Mouse (Mus musculus) MEL (cell line): ENCODE measurements around the gene Tmem150a.

Experiments used
- CTCF ChIP-seq, 3 experiments: IDR thresholded peaks in 2 of 3; conservative IDR thresholded peaks in 1 of 3; 2 replicates each; pipeline ENCODE4 v1.5.1; 2011 to 2012; ENCODE audit warnings: low read length in 3 of 3, low read depth in 2 of 3, mild to moderate bottlenecking in 2 of 3, improper control_type of control experiment in 1 of 3, inconsistent platforms in 1 of 3, mixed read lengths in 1 of 3, moderate library complexity in 1 of 3; ENCODE audit not compliant: control insufficient read depth in 1 of 3, insufficient read depth in 1 of 3, poor library complexity in 1 of 3, severe bottlenecking in 1 of 3
- EP300 ChIP-seq, 2 experiments: IDR thresholded peaks; 2 replicates each; pipeline ENCODE4 v1.6.1; 2011; ENCODE audit warnings: improper control_type of control experiment in 2 of 2, low read length in 2 of 2, low read depth in 1 of 2, mild to moderate bottlenecking in 1 of 2
- GATA1 ChIP-seq: IDR thresholded peaks from 2 replicates; pipeline ENCODE4 v1.6.1; 2011; ENCODE audit warnings: low read depth, low read length, improper control_type of control experiment
- POLR2A ChIP-seq, 2 experiments: IDR thresholded peaks; 2 replicates each; pipeline ENCODE4 v1.6.1; 2011 to 2012; ENCODE audit warnings: low read length in 2 of 2, mild to moderate bottlenecking in 2 of 2, control low read depth in 1 of 2, improper control_type of control experiment in 1 of 2, low read depth in 1 of 2, moderate library complexity in 1 of 2; ENCODE audit not compliant: control insufficient read depth in 1 of 2, insufficient read depth in 1 of 2, poor library complexity in 1 of 2
- POLR2AphosphoS2 ChIP-seq: IDR thresholded peaks from 2 replicates; pipeline ENCODE4 v1.6.1; 2011; ENCODE audit warnings: low read length, improper control_type of control experiment
- TBP ChIP-seq: IDR thresholded peaks from 2 replicates; pipeline ENCODE4 v1.8.0; 2011; ENCODE audit warnings: low read depth, low read length, improper control_type of control experiment
- ZNF384 ChIP-seq: IDR thresholded peaks from 2 replicates; pipeline ENCODE4 v1.6.1; 2012; ENCODE audit warnings: low read depth, mild to moderate bottlenecking, inconsistent platforms, low read length, improper control_type of control experiment

DNA sequence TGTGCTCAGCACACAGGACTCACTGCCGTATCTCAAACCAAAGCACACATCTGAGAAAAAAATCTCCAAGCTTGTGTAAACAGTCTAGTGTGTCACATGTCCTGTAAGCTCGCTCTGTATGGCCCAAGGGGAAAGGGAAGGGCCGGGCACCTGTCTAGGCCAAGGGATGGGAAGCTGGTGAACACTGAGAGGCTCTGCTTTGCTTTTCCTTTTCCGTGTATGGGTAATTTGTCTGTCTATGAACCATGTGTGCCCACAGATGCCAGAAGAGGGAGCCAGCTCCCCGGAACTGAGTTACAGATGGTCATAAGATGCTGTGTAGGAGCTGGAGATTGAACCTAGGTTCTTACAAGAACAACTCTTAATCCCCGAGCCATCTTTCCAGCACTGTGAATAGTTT is 29.0 kb upstream of the Tmem150a start:
- TF ChIP-seq GATA1 (no peak), ZNF384 (no peak), POLR2A (IDR thresholded peaks at IDR 0.05; ENCODE audit: control insufficient read depth in 1 of 2, insufficient read depth in 1 of 2, low read depth in 1 of 2, low read length in 2 of 2, poor library complexity in 1 of 2) (no peak), POLR2AphosphoS2 (no peak), EP300 (IDR thresholded peaks at IDR 0.05; ENCODE audit: low read depth in 1 of 2, low read length in 2 of 2) (no peak), CTCF (IDR thresholded peaks at IDR 0.05 in 2 of 3, conservative IDR thresholded peaks at IDR 0.05 in 1 of 3; ENCODE audit: control insufficient read depth in 1 of 3, insufficient read depth in 1 of 3, low read depth in 2 of 3, low read length in 3 of 3, poor library complexity in 1 of 3, severe bottlenecking in 1 of 3) (peak; percentile 19 to 49 (median 32); a peak in 4 of 6 replicates), TBP (no peak)
